In genomic region chr4:138972827-138973718, GRCm38 (mm10) we compare ENCODE assay signal across 8 mouse cellular contexts. TPM values are rescaled to one million over a fixed set of nuclear protein-coding genes. Genes with fewer than 3 reads are reported as not detected.
A peak's percentile ranks its signal among the peaks of the same experiment; 100 is the strongest.
DNase-seq lines count a peak whose midpoint lies in the region; ATAC-seq lines count a peak whose summit lies in the region.

TSS of gene Tmco4 (plus strand) at chr4:138972888.

- no peaks in the 10 kb centered on the region for H3K27me3 ChIP-seq in intestine, embryonic 14.5 days (replicated peaks; ENCODE audit: control insufficient read depth, insufficient read depth, low read length)

- peak within 1 kb of the TSS; percentile 97 for H3K4me2 ChIP-seq in intestine, embryonic 14.5 days (ENCODE audit: low read length)

- no peaks in the 10 kb centered on the region for H3K9me3 ChIP-seq in intestine, embryonic 14.5 days (ENCODE audit: control insufficient read depth, low read length)

- H3K4me1 ChIP-seq in intestine, embryonic 14.5 days (replicated peaks; ENCODE audit: control insufficient read depth, insufficient read depth, low read length): peaks cover 17% of the 10 kb centered on the region

- intact Hi-C loops in left cerebral cortex, postnatal 4 days (cut with DNase I): no loop called here

- H3K36me3 ChIP-seq in intestine, embryonic 14.5 days (ENCODE audit: control insufficient read depth, insufficient read depth, low read length): no peaks in the 10 kb centered on the region

- peak within 1 kb of the TSS; percentile 84 for H3K27ac ChIP-seq in intestine, embryonic 14.5 days (ENCODE audit: low read depth)

- ATAC-seq in intestine, embryonic 14.5 days (replicated peaks; ENCODE audit: low FRiP score, low TSS enrichment, low read depth): peak; percentile 71

- peak; percentile 8 for DNase-seq in cerebellum, adult 11-12 months
- DNase-seq in cerebellum, adult 8-10 months: no peak
- peak; percentile 80 for DNase-seq in embryo, embryonic 11 days
- peak; percentile 39 to 70 for DNase-seq in gastrocnemius, postnatal 4 days (ENCODE audit: low spot score in 2 of 2)
- DNase-seq in intestine, embryonic 14.5 days (ENCODE audit: low spot score): peak; percentile 87
- peak; percentile 32 for DNase-seq in left cerebral cortex, postnatal 4 days
- DNase-seq in mesoderm, embryonic 11.5 days (ENCODE audit: low read depth, low spot score): peak; percentile 56
- peak; percentile 58 for DNase-seq in skeletal muscle tissue, adult 2 months (ENCODE audit: low read depth, low spot score)

- peak within 1 kb of the TSS; percentile 78 for H3K9ac ChIP-seq in intestine, embryonic 14.5 days (ENCODE audit: low read length)

- WGBS in intestine, embryonic 14.5 days: 1% methylated on average over 51 of the region's 60 CpGs

- peak within 1 kb of the TSS; percentile 59 for H3K4me3 ChIP-seq in intestine, embryonic 14.5 days (ENCODE audit: low read depth, low read length)

RNA-seq across cellular contexts. Expression of gene Tmco4, which starts in this region (rescaled TPM):
- 1 to 10 TPM; 3.7 to 5.5 TPM for total RNA-seq in gastrocnemius, postnatal 4 days (2021)
- polyA plus RNA-seq in intestine, embryonic 14.5 days (2014; fragmentation: Nextera tagmentation; extraction: Ambion mirVana): 9.4 and 10.0 TPM in 2 replicates
- 1 to 10 TPM in 1 of 2 experiments, under 1 TPM in 1; 0.74 to 1.4 TPM for total RNA-seq in left cerebral cortex, postnatal 4 days (2021)
